Mouse (Mus musculus) erythroblast, embryonic 14.5 days (primary cell): ENCODE measurements around the gene Slc38a9.

Source experiments
- GATA1 ChIP-seq: IDR thresholded peaks from 2 replicates; pipeline ENCODE4 v1.6.1; 2012; ENCODE audit warnings: low read length, inconsistent platforms, mixed read lengths
- TAL1 ChIP-seq: IDR thresholded peaks from 3 replicates; pipeline ENCODE4 v1.6.1; 2012; ENCODE audit warnings: low read length, inconsistent platforms, mixed read lengths

DNA sequence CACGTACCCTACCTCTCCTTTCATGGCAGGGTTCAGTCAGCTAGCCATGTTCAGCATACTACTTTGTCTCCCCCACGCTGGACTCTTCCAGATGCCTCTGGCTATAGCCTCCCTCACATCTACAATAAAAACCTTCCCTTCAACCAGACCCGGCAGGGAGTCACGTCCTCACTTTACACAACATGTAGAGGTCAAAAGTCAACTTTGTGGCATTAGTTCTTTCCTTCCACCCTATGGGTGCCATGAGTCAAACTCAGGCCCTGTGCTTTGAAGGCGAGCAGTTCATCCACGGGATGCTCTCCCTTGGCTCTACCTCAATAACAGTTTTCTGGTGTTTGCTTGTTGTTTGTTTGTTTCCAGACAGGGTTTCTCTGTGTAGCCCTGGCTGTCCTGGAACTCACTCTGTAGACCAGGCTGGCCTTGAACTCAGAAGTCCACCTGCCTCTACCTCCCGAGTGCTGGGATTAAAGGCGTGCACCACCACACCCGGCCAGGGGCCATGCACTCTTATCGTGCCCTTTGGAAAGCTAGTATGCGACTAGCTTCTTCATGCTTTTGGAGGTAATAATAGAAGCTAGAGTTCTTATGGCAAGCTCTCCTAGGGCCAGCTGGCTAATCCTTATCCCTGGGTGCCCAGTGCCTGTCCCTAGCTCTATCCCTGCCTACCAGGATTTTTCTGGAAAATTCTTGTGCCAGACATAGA is 88.4 kb downstream of the Slc38a9 start:
- TF ChIP-seq GATA1 (no peak), TAL1 (no peak)
